Mouse (Mus musculus): Measurements from ENCODE around the gene Plppr4.

DNA sequence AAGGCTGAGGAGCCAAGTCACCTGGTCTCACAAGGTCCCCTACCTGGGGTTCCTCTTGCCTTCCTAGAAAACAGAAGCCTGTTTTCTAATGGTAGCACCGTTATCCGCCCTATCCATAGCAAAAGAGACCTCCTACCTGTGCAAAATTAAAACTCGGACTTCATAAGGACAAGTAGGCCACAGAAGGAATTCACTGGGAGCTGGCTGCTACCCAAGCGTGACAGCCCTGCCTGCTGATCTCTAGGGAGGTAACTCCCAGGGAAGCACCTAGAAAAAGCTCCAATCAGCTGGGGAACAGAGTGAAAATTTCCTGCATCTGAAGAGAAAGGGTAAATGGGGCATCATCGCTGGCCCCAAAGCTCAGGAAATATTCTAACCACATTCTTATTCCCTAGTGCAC, at the start of gene Plppr4:
- no peak for TF ChIP-seq GATA1 (IDR thresholded peaks at IDR 0.05; ENCODE audit: low read length)
- no peak for TF ChIP-seq TAL1 (IDR thresholded peaks at IDR 0.05; ENCODE audit: low read length)
